Mouse (Mus musculus) stomach, embryonic 14.5 days (tissue): ENCODE measurements at regions not wholly inside any gene's neighbourhood (a gene's known extent, or its start where the extent isn't known, plus 50 kb on each side); places are given as distances from the start of the nearest gene placed in this dataset.
A peak's percentile ranks its signal among the peaks of the same experiment; 100 is the strongest.

Source experiments
- ATAC-seq: fragments of 200-750 bp; cut with Nextera tagmentation; 2 replicates; pipeline ENCODE4 v1.8.0; 2017; ENCODE audit warnings: low read depth, moderate TSS enrichment; ENCODE audit not compliant: insufficient number of reproducible peaks, insufficient read depth, low FRiP score
- H3K27ac ChIP-seq: fragments of 300-500 bp; sonication (generic); 2 replicates; pipeline ENCODE4 v1.5.1; 2014; ENCODE audit warnings: mild to moderate bottlenecking, low read length, moderate library complexity, mixed read lengths
- H3K27me3 ChIP-seq: fragments of 300-500 bp; sonication (generic); 2 replicates; pipeline ENCODE4 v1.6.1; 2014; ENCODE audit warnings: low read length, control low read depth, mixed read lengths; ENCODE audit not compliant: control insufficient read depth, insufficient read depth
- H3K36me3 ChIP-seq: fragments of 300-500 bp; sonication (generic); 2 replicates; pipeline ENCODE4 v1.6.1; 2014; ENCODE audit warnings: mild to moderate bottlenecking, control low read depth, low read length, moderate library complexity, mixed read lengths; ENCODE audit not compliant: control insufficient read depth, insufficient read depth
- H3K4me1 ChIP-seq: fragments of 300-500 bp; sonication (generic); 2 replicates; pipeline ENCODE4 v1.6.1; 2014; ENCODE audit warnings: low read length, control low read depth, mixed read lengths; ENCODE audit not compliant: control insufficient read depth, insufficient read depth
- H3K4me2 ChIP-seq: fragments of 300-500 bp; sonication (generic); replicated peaks from 2 replicates; pipeline ENCODE4 v1.6.1; 2014; ENCODE audit warnings: low read depth, low read length, control low read depth
- H3K4me3 ChIP-seq: fragments of 300-500 bp; sonication (generic); 2 replicates; pipeline ENCODE4 v1.5.1; 2014; ENCODE audit warnings: low read depth, low read length, control low read depth
- H3K9ac ChIP-seq: fragments of 300-500 bp; sonication (generic); replicated peaks from 2 replicates; pipeline ENCODE4 v1.6.1; 2014; ENCODE audit warnings: low read depth, mild to moderate bottlenecking, control low read depth, low read length, moderate library complexity, mixed read lengths
- H3K9me3 ChIP-seq: fragments of 300-500 bp; sonication (generic); 2 replicates; pipeline ENCODE4 v1.6.1; 2016; ENCODE audit warnings: low read depth, low read length, control low read depth; ENCODE audit not compliant: control insufficient read depth
- WGBS: fragments of 180-500 bp; shearing (Covaris S2); extraction: QIAGEN DNeasy Blood & Tissue Kit; methylation state at CpG from one replicate; pipeline ENCODE4 v1.1.7; 2014; 5-methylcytosine and 5-hydroxymethylcytosine counted together

GRCm38 (mm10) chr17:88864631-88865030, 72.8 kb upstream of the Lhcgr start:
- Histone ChIP-seq H3K4me1 (no peaks in the 10 kb centered on the region), H3K9ac (no peak overlapping the region), H3K4me2 (no peak overlapping the region), H3K27ac (no peak overlapping the region), H3K4me3 (no peak overlapping the region), H3K27me3 (no peaks in the 10 kb centered on the region), H3K36me3 (no peaks in the 10 kb centered on the region), H3K9me3 (no peaks in the 10 kb centered on the region)
- ATAC-seq = no peak
- WGBS = 85% methylated on average over 7 of the region's 7 CpGs

GRCm38 (mm10) chr17:88864214-88864613, 72.4 kb upstream of the Lhcgr start:
- Histone ChIP-seq H3K4me2 (no peak overlapping the region), H3K4me3 (no peak overlapping the region), H3K36me3 (no peaks in the 10 kb centered on the region), H3K27me3 (no peaks in the 10 kb centered on the region), H3K9me3 (no peaks in the 10 kb centered on the region), H3K27ac (no peak overlapping the region), H3K9ac (no peak overlapping the region), H3K4me1 (peaks cover 3% of the 10 kb centered on the region; the same call in 1 of the 2 replicates)
- no peak for ATAC-seq
- 65% methylated on average over 5 of the region's 5 CpGs for WGBS

- Histone ChIP-seq H3K4me1 (peaks cover 14% of the 10 kb centered on the region; the same call in 1 of the 2 replicates), H3K4me2 (no peak overlapping the region), H3K27me3 (no peaks in the 10 kb centered on the region), H3K9me3 (no peaks in the 10 kb centered on the region), H3K36me3 (no peaks in the 10 kb centered on the region), H3K9ac (no peak overlapping the region), H3K4me3 (no peak overlapping the region), H3K27ac (no peak overlapping the region)
- ATAC-seq = no peak
- WGBS = 59% methylated on average over 2 of the region's 2 CpGs
Measured at GRCm38 (mm10) chr17:88861128-88861527, 69.3 kb upstream of the Lhcgr start.

GRCm38 (mm10) chr17:88860576-88860975, 68.8 kb upstream of the Lhcgr start:
- Histone ChIP-seq H3K9me3 (no peaks in the 10 kb centered on the region), H3K9ac (no peak overlapping the region), H3K27ac (no peak overlapping the region), H3K4me2 (no peak overlapping the region), H3K4me3 (no peak overlapping the region), H3K27me3 (no peaks in the 10 kb centered on the region), H3K4me1 (peaks cover 14% of the 10 kb centered on the region; the same call in 1 of the 2 replicates), H3K36me3 (no peaks in the 10 kb centered on the region)
- 92% methylated on average over 1 of the region's 1 CpGs for WGBS
- no peak for ATAC-seq

GRCm38 (mm10) chr17:88858666-88859065, 66.9 kb upstream of the Lhcgr start:
- H3K27ac ChIP-seq = 0 out of 2 replicates have a peak overlapping the region, but pooled peaks have one; percentile 29
- no peak overlapping the region for H3K9ac ChIP-seq
- 32% methylated on average over 4 of the region's 4 CpGs for WGBS

GRCm38 (mm10) chr17:88847255-88847654, 55.5 kb upstream of the Lhcgr start:
- H3K9me3 ChIP-seq = no peaks in the 10 kb centered on the region
- no peak overlapping the region for H3K9ac ChIP-seq
- H3K36me3 ChIP-seq = no peaks in the 10 kb centered on the region
- no peak overlapping the region for H3K4me3 ChIP-seq
- H3K4me1 ChIP-seq = no peaks in the 10 kb centered on the region
- no peak overlapping the region for H3K4me2 ChIP-seq
- 79% methylated on average over 2 of the region's 2 CpGs for WGBS
- no peak overlapping the region for H3K27ac ChIP-seq
- H3K27me3 ChIP-seq = no peaks in the 10 kb centered on the region
- no peak for ATAC-seq

More at GRCm38 (mm10) chr17:88858666-88859065, 66.9 kb upstream of the Lhcgr start:
- no peak for ATAC-seq
- peaks cover 14% of the 10 kb centered on the region; the same call in 1 of the 2 replicates for H3K4me1 ChIP-seq
- H3K4me2 ChIP-seq = no peak overlapping the region
- H3K27me3 ChIP-seq = no peaks in the 10 kb centered on the region
- no peak overlapping the region for H3K4me3 ChIP-seq
- H3K36me3 ChIP-seq = no peaks in the 10 kb centered on the region
- H3K9me3 ChIP-seq = no peaks in the 10 kb centered on the region

- H3K9ac ChIP-seq = no peak overlapping the region
- H3K9me3 ChIP-seq = no peaks in the 10 kb centered on the region
- H3K27me3 ChIP-seq = no peaks in the 10 kb centered on the region
- ATAC-seq = no peak
- H3K4me2 ChIP-seq = no peak overlapping the region
- no peaks in the 10 kb centered on the region for H3K36me3 ChIP-seq
- H3K27ac ChIP-seq = no peak overlapping the region
- WGBS = 87% methylated on average over 7 of the region's 7 CpGs
- H3K4me3 ChIP-seq = no peak overlapping the region
- H3K4me1 ChIP-seq = no peaks in the 10 kb centered on the region
Measured at GRCm38 (mm10) chr17:88845278-88845677, 53.5 kb upstream of the Lhcgr start.
